Mouse (Mus musculus) forebrain, embryonic 11.5 days (tissue): Measurements from ENCODE around the gene Ugt2b34. TPM values are rescaled to one million over a fixed set of nuclear protein-coding genes. Genes with fewer than 3 reads are reported as not detected.

Experiments used
- ATAC-seq: fragments of 200-750 bp; cut with Nextera tagmentation; replicated peaks from 2 replicates; pipeline ENCODE4 v1.8.0; 2017; ENCODE audit warnings: moderate TSS enrichment; ENCODE audit not compliant: low FRiP score
- DNase-seq: peaks from one replicate; pipeline ENCODE4 v3.0.0-alpha.2; 2017; ENCODE audit warnings: low spot score
- H3K27ac ChIP-seq: fragments of 300-500 bp; sonication (generic); 2 replicates; pipeline ENCODE4 v1.5.1; 2014; ENCODE audit warnings: low read depth, low read length
- H3K27me3 ChIP-seq: fragments of 300-500 bp; sonication (generic); 2 replicates; pipeline ENCODE4 v1.6.1; 2014; ENCODE audit warnings: mild to moderate bottlenecking, low read length, mixed read lengths; ENCODE audit not compliant: control insufficient read depth, insufficient read depth
- H3K36me3 ChIP-seq: fragments of 300-500 bp; sonication (generic); 2 replicates; pipeline ENCODE4 v1.6.1; 2014; ENCODE audit warnings: mild to moderate bottlenecking, low read length, moderate library complexity, mixed read lengths; ENCODE audit not compliant: control insufficient read depth, insufficient read depth
- H3K4me1 ChIP-seq: fragments of 300-500 bp; sonication (generic); replicated peaks from 2 replicates; pipeline ENCODE4 v1.6.1; 2014; ENCODE audit warnings: low read length, mixed read lengths; ENCODE audit not compliant: control insufficient read depth, insufficient read depth
- H3K4me2 ChIP-seq: fragments of 300-500 bp; sonication (generic); 2 replicates; pipeline ENCODE4 v1.6.1; 2014; ENCODE audit warnings: low read depth, mild to moderate bottlenecking, low read length, moderate library complexity, mixed read lengths; ENCODE audit not compliant: severe bottlenecking
- H3K4me3 ChIP-seq: fragments of 300-500 bp; sonication (generic); 2 replicates; pipeline ENCODE4 v1.5.1; 2014; ENCODE audit warnings: low read depth, low read length
- H3K9ac ChIP-seq: fragments of 300-500 bp; sonication (generic); 2 replicates; pipeline ENCODE4 v1.6.1; 2014; ENCODE audit warnings: low read length
- H3K9me3 ChIP-seq: fragments of 300-500 bp; sonication (generic); 2 replicates; pipeline ENCODE4 v1.6.1; 2016; ENCODE audit warnings: low read length, mixed read lengths; ENCODE audit not compliant: control insufficient read depth
- WGBS: fragments of 180-500 bp; shearing (Covaris S2); extraction: QIAGEN DNeasy Blood & Tissue Kit; methylation state at CpG from one replicate; pipeline ENCODE4 v1.1.7; 2014; 5-methylcytosine and 5-hydroxymethylcytosine counted together
- polyA plus RNA-seq: library from polyadenylated mRNA; unstranded; fragments of >200 nt; fragmentation: Nextera tagmentation; extraction: Ambion mirVana; gene quantifications from 2 replicates; pipeline ENCODE4 v1.2.1, GENCODE M21; 2014

The Ugt2b34 gene
- not detected in 2 replicates for polyA plus RNA-seq

DNA sequence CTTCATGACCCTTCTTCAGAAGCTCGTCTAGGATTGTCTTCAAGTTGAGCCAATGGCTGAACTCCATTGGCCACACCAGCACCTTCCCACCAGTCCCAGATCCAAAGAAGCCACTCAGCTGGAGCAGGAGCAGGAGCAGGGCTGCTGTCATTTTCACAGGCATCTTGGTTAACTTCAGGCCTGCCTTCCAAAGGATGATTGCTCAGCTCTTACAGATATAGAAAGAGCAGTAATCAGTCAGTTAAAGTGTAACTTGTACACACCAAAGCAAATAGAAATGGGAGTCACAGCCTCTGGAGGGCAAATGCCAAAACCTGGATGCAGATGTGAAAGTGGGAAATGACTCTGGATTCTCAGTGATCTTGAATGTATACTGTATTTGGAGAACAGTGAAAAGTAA, at the start of gene Ugt2b34:
Gene Ugt2b34, minus strand, starts transcription at position 180 of the 400 bp plus-strand sequence.
- ATAC-seq (no peak), DNase-seq (no peak)
- H3K27me3 ChIP-seq, result no peaks in the 10 kb centered on the region
- WGBS, result 75% methylated on average over 1 of the region's 1 CpGs
- H3K4me2 ChIP-seq, result no peak within 1 kb of the TSS
- H3K4me3 ChIP-seq, result no peak within 1 kb of the TSS
- H3K9me3 ChIP-seq, result no peaks in the 10 kb centered on the region
- H3K36me3 ChIP-seq, result no peaks in the 10 kb centered on the region
- H3K9ac ChIP-seq, result no peak within 1 kb of the TSS
- H3K27ac ChIP-seq, result no peak within 1 kb of the TSS
- no peaks in the 10 kb centered on the region for H3K4me1 ChIP-seq

DNA sequence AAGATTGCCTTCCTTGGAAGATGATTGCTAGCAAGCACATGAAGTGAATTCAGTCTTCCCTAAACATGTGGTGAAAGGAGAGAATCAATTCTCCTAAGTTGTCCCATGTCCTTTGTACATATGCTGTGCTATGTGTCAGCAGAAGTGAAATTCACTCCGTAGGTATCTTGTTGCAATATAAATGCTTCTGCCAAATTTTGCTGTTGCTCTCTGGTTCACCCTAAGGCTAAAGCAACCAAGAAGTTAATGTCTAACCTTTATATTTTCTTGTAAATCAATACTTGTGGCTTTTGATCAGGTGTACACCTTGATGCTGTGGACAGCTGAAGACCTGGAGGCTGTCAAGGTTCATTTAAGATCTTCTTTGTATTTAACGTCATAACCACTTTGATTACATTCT, 35.4 kb upstream of the Ugt2b34 start:
- ATAC-seq (no peak), DNase-seq (no peak)
- Histone ChIP-seq H3K4me3 (no peak overlapping the region), H3K4me1 (no peaks in the 10 kb centered on the region), H3K27me3 (no peaks in the 10 kb centered on the region), H3K9me3 (no peaks in the 10 kb centered on the region), H3K9ac (no peak overlapping the region), H3K4me2 (no peak overlapping the region), H3K27ac (no peak overlapping the region), H3K36me3 (no peaks in the 10 kb centered on the region)
- 91% methylated on average over 2 of the region's 2 CpGs for WGBS

DNA sequence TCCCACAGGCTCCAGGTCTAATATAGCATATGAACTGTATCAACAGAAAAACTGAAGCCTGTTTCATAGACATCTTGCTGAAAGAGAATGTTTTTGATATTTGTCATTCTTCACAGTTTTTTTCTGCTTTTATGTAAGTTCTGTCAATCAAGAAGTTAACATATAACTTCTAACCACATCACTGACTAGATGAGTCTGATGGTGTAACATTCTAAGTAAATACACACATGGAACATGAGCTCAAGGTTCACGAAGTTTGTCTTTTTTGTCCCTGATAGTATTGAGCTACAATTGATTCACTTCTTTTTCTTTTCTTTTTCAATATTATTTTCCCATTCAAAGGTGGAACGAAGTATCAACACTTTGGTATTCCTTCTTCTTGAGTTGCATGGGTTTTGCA, 19.7 kb upstream of the Ugt2b34 start, which contains the start of gene Ugt2b1:
Gene Ugt2b1, minus strand, starts transcription at position 105 of the 400 bp plus-strand sequence.
- Histone ChIP-seq H3K4me1 (no peaks in the 10 kb centered on the region), H3K9ac (no peak within 1 kb of the TSS), H3K36me3 (no peaks in the 10 kb centered on the region), H3K9me3 (no peaks in the 10 kb centered on the region), H3K27ac (no peak within 1 kb of the TSS), H3K27me3 (no peaks in the 10 kb centered on the region), H3K4me3 (no peak within 1 kb of the TSS), H3K4me2 (no peak within 1 kb of the TSS)
- ATAC-seq (no peak), DNase-seq (no peak)
- 75% methylated on average over 2 of the region's 2 CpGs for WGBS

DNA sequence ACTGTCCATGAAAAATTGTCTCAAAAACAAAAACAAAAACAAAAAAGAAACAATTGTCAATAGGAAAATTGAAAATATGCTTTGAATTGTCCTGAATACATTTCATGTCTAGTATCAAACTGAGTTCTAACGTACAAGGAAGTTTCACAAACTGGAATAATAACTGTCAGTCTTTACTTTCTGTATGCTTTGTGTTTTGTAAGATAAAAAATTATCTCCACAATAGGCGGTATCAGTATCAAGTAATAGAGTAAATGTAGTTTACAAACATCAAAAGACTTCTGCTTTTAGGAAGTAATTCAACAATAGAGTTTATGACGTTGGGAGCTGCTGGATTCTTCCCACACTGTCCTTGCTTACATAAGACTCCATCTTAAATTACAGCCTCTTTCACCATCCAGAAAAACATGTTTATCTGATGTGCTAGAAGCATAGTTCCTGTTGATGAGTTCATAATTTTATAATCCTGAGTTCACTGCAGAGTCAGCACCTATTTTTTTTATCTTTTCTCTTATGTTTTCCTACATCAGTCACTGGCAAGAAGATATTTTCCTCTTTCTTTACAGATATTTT, 14.0 kb upstream of the Ugt2b34 start:
- H3K9me3 ChIP-seq, result no peaks in the 10 kb centered on the region
- H3K4me2 ChIP-seq, result no peak overlapping the region
- H3K27ac ChIP-seq, result no peak overlapping the region
- ATAC-seq, result no peak
- H3K4me3 ChIP-seq, result no peak overlapping the region
- H3K36me3 ChIP-seq, result no peaks in the 10 kb centered on the region
- WGBS, result 75% methylated on average over 3 of the region's 3 CpGs
- H3K9ac ChIP-seq, result no peak overlapping the region
- H3K4me1 ChIP-seq, result no peaks in the 10 kb centered on the region
- H3K27me3 ChIP-seq, result no peaks in the 10 kb centered on the region
- no peak for DNase-seq

DNA sequence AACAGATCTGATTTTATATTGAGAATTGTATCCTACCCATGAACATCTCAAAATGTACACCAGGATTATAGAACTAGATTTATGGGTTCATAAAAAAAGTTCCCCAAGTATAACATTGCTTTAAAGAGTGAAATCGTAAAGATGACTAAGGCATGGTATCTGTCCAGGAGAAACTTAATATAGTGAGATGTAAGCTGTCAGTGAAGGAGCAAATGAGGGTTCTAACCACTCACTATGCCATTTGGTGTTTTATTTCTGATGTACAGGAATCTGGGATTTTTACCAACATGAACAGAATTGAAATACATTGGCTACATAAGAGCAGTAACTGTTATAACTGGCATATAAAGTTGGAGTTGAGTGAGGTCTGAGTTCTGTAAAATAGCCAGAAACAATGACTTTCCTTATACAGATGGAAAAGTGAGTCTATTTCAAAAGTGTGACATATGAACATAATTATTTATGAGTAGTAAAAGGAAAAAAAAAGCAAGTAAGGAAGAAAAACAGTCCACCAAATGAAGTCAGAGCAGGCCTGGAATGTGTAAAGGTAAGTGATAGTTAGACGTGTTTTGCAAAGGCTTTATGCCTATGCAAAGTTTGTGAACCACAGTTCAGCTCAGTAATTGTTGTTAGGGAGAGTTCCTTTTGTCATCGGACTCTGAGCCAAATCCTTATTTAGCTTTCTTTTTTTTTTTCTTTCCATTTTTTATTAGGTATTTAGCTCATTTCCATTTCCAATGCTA, 4.8 kb upstream of the Ugt2b34 start:
- no peaks in the 10 kb centered on the region for H3K27me3 ChIP-seq
- WGBS, result 83% methylated on average over 3 of the region's 3 CpGs
- no peaks in the 10 kb centered on the region for H3K4me1 ChIP-seq
- no peak for ATAC-seq
- H3K9ac ChIP-seq, result no peak overlapping the region
- H3K27ac ChIP-seq, result no peak overlapping the region
- H3K4me2 ChIP-seq, result no peak overlapping the region
- no peaks in the 10 kb centered on the region for H3K36me3 ChIP-seq
- H3K4me3 ChIP-seq, result no peak overlapping the region
- DNase-seq, result no peak
- H3K9me3 ChIP-seq, result no peaks in the 10 kb centered on the region

DNA sequence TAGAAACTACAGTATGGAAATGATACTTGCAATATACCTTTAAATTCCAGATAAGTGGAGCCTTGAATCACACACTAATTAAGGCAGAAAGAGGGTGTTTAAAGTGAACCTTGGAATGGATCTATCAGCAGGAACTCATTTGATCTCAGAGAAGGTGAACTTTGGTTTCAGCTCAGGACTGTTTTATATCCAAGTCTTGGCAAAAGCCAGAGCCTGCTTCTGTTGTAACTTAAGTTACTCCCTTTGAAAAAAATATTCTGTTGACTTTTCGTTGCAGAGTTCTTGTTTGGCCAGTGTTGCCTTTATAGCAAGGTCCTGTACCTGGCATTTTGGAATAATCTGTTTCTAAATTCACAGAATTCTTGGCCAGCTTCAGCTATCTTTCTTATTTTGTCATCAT, 4.0 kb upstream of the Ugt2b34 start:
- no peak overlapping the region for H3K4me2 ChIP-seq
- H3K4me1 ChIP-seq, result no peaks in the 10 kb centered on the region
- H3K9me3 ChIP-seq, result no peaks in the 10 kb centered on the region
- ATAC-seq (no peak), DNase-seq (no peak)
- no peaks in the 10 kb centered on the region for H3K27me3 ChIP-seq
- no peak overlapping the region for H3K9ac ChIP-seq
- H3K27ac ChIP-seq, result no peak overlapping the region
- H3K36me3 ChIP-seq, result no peaks in the 10 kb centered on the region
- no peak overlapping the region for H3K4me3 ChIP-seq
- whole genome bisulfite sequencing, result 76% methylated on average over 1 of the region's 1 CpGs

DNA sequence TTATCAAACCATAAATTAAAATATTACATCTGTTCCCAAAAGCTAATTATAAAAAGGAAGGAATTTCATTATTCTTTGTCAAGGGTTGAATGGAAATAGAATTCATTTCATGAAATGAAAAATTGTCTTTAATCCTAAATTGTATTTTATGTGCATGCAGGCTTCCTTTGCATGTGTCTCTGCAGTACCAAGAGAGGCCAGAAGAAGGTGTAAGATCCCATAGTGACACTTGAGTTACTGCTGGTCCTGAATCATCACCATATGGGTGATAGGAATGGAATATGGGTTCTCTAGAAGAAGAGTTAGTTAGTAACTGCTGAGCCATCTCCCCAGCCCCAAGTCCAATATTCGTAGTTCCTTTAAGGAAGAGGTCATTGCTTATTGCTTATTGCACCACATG, 16.8 kb downstream of the Ugt2b34 start:
- DNase-seq (no peak), ATAC-seq (no peak)
- no peak overlapping the region for H3K27ac ChIP-seq
- H3K4me1 ChIP-seq, result no peaks in the 10 kb centered on the region
- H3K9ac ChIP-seq, result no peak overlapping the region
- no peak overlapping the region for H3K4me3 ChIP-seq
- WGBS, result 90% methylated on average over 1 of the region's 1 CpGs
- no peaks in the 10 kb centered on the region for H3K27me3 ChIP-seq
- no peak overlapping the region for H3K4me2 ChIP-seq
- H3K36me3 ChIP-seq, result no peaks in the 10 kb centered on the region
- no peaks in the 10 kb centered on the region for H3K9me3 ChIP-seq

DNA sequence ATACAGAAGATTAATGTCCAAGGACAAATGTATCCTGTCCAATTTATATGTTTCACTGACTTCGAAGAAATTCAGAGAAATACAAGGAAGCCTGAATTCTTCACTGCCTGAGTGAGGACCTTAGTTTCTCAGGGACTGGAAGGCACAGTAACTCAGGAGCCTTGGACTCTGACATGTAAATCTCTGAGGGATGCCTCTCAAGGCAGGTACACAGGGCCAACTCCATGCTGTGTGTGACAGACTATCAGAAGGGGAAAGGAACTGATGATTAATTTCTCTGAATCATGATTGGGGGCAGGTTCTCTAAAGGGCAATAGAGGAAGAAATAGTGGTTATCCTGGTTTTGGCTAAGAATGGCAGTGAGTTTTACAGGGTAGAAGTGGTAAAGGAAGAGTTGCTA, 18.3 kb downstream of the Ugt2b34 start:
- no peak overlapping the region for H3K4me2 ChIP-seq
- DNase-seq (no peak), ATAC-seq (no peak)
- H3K4me1 ChIP-seq, result no peaks in the 10 kb centered on the region
- H3K9me3 ChIP-seq, result no peaks in the 10 kb centered on the region
- H3K9ac ChIP-seq, result no peak overlapping the region
- H3K27me3 ChIP-seq, result no peaks in the 10 kb centered on the region
- no peaks in the 10 kb centered on the region for H3K36me3 ChIP-seq
- no peak overlapping the region for H3K27ac ChIP-seq
- WGBS, result 88% methylated on average over 1 of the region's 1 CpGs
- H3K4me3 ChIP-seq, result no peak overlapping the region

DNA sequence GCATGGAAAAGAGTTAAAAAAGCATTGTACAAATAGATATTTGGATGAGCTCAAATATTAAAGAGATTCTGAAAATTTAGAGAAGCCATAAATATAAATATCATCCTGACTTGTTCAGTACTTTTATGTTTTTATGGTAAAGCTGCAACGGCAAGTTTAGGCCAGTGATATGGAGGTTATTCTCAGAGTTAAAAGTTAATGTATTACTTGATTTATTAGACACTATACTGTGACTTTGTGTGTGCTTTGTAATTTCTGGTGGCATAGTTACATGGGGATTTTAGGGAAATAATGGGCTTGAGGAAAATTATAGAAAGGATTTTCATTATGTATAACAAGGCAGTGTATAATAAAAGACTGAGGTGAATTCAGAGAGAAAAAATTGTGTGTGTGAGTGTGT, 19.7 kb downstream of the Ugt2b34 start:
- Histone ChIP-seq H3K36me3 (no peaks in the 10 kb centered on the region), H3K4me2 (no peak overlapping the region), H3K4me3 (no peak overlapping the region), H3K4me1 (no peaks in the 10 kb centered on the region), H3K9ac (no peak overlapping the region), H3K9me3 (no peaks in the 10 kb centered on the region), H3K27ac (no peak overlapping the region), H3K27me3 (no peaks in the 10 kb centered on the region)
- WGBS, result 88% methylated on average over 1 of the region's 1 CpGs
- ATAC-seq, result no peak
- DNase-seq, result no peak
